Mouse (Mus musculus) lung, postnatal 0 days (tissue): ENCODE measurements at regions not wholly inside any gene's neighbourhood (a gene's known extent, or its start where the extent isn't known, plus 50 kb on each side); places are given as distances from the start of the nearest gene placed in this dataset.

Source experiments
- ATAC-seq: fragments of 200-750 bp; cut with Nextera tagmentation; 2 replicates; pipeline ENCODE4 v1.8.0; 2017; ENCODE audit warnings: moderate library complexity
- DNase-seq: peaks from one replicate; pipeline ENCODE4 v3.0.0-alpha.2; 2016; ENCODE audit warnings: low spot score
- H3K27ac ChIP-seq: fragments of 300-500 bp; sonication (generic); 2 replicates; pipeline ENCODE4 v1.5.1; 2014; ENCODE audit warnings: antibody characterized with exemption, mild to moderate bottlenecking, low read length, mixed read lengths
- H3K27me3 ChIP-seq: fragments of 300-500 bp; sonication (generic); replicated peaks from 2 replicates; pipeline ENCODE4 v1.6.1; 2014; ENCODE audit warnings: low read length, mixed read lengths; ENCODE audit not compliant: insufficient read depth
- H3K36me3 ChIP-seq: fragments of 300-500 bp; sonication (generic); 2 replicates; pipeline ENCODE4 v1.6.1; 2014; ENCODE audit warnings: low read length, mixed read lengths; ENCODE audit not compliant: insufficient read depth
- H3K4me1 ChIP-seq: fragments of 300-500 bp; sonication (generic); 2 replicates; pipeline ENCODE4 v1.6.1; 2014; ENCODE audit warnings: antibody characterized with exemption, low read depth, low read length, mixed read lengths; ENCODE audit not compliant: insufficient read depth
- H3K4me2 ChIP-seq: fragments of 300-500 bp; sonication (generic); replicated peaks from 2 replicates; pipeline ENCODE4 v1.6.1; 2014; ENCODE audit warnings: low read depth, mild to moderate bottlenecking, low read length, moderate library complexity, mixed read lengths
- H3K4me3 ChIP-seq: fragments of 300-500 bp; sonication (generic); 2 replicates; pipeline ENCODE4 v1.5.1; 2014; ENCODE audit warnings: low read depth, low read length
- H3K9ac ChIP-seq: fragments of 300-500 bp; sonication (generic); replicated peaks from 2 replicates; pipeline ENCODE4 v1.6.1; 2014; ENCODE audit warnings: low read depth, mild to moderate bottlenecking
- H3K9me3 ChIP-seq: fragments of 300-500 bp; sonication (generic); 2 replicates; pipeline ENCODE4 v1.6.1; 2016; ENCODE audit warnings: low read length, mixed read lengths
- CTCF ChIP-seq: IDR thresholded peaks from 2 replicates; pipeline ENCODE4 v1.5.1; 2016; ENCODE audit warnings: antibody characterized with exemption, mild to moderate bottlenecking
- EP300 ChIP-seq: IDR thresholded peaks from 2 replicates; pipeline ENCODE4 v1.6.1; 2016; ENCODE audit warnings: antibody characterized with exemption, mild to moderate bottlenecking, control low read depth
- WGBS: fragments of 180-500 bp; shearing (Covaris S2); extraction: QIAGEN DNeasy Blood & Tissue Kit; methylation state at CpG from one replicate; pipeline ENCODE4 v1.1.7; 2014; 5-methylcytosine and 5-hydroxymethylcytosine counted together

- Histone ChIP-seq H3K27me3 (no peaks in the 10 kb centered on the region), H3K4me1 (no peaks in the 10 kb centered on the region), H3K4me2 (no peak overlapping the region), H3K9me3 (no peaks in the 10 kb centered on the region), H3K4me3 (no peak overlapping the region), H3K36me3 (no peaks in the 10 kb centered on the region), H3K9ac (no peak overlapping the region), H3K27ac (no peak overlapping the region)
- DNase-seq, result no peak
- ATAC-seq, result no peak
- 73% methylated on average over 8 of the region's 8 CpGs for WGBS
- TF ChIP-seq CTCF (no peak), EP300 (no peak)
Observed at GRCm38 (mm10) chr4:97509576-97509975, 263.0 kb upstream of the Nfia start.

- no peak for TF ChIP-seq EP300
- no peak for TF ChIP-seq CTCF
- WGBS, result 76% methylated on average over 1 of the region's 1 CpGs
Observed at GRCm38 (mm10) chr4:97505734-97506133, 266.8 kb upstream of the Nfia start.

GRCm38 (mm10) chr4:97491248-97491804 lies 281.2 kb upstream of the Nfia start:
- no peak overlapping the region for H3K4me3 ChIP-seq
- no peak overlapping the region for H3K4me2 ChIP-seq
- TF ChIP-seq EP300, result no peak
- TF ChIP-seq CTCF, result no peak
- H3K36me3 ChIP-seq, result no peaks in the 10 kb centered on the region
- H3K27ac ChIP-seq, result no peak overlapping the region
- ATAC-seq, result no peak
- H3K9me3 ChIP-seq, result no peaks in the 10 kb centered on the region
- no peak for DNase-seq
- H3K27me3 ChIP-seq, result no peaks in the 10 kb centered on the region
- 22% methylated on average over 2 of the region's 2 CpGs for WGBS
- H3K9ac ChIP-seq, result no peak overlapping the region
- H3K4me1 ChIP-seq, result no peaks in the 10 kb centered on the region

More at GRCm38 (mm10) chr4:97505734-97506133, 266.8 kb upstream of the Nfia start:
- DNase-seq, result no peak
- Histone ChIP-seq H3K4me2 (no peak overlapping the region), H3K4me1 (no peaks in the 10 kb centered on the region), H3K27ac (no peak overlapping the region), H3K9me3 (no peaks in the 10 kb centered on the region), H3K9ac (no peak overlapping the region), H3K36me3 (no peaks in the 10 kb centered on the region), H3K27me3 (no peaks in the 10 kb centered on the region), H3K4me3 (no peak overlapping the region)
- ATAC-seq, result no peak

- DNase-seq (no peak), ATAC-seq (no peak)
- 27% methylated on average over 10 of the region's 10 CpGs for WGBS
- H3K27me3 ChIP-seq, result no peaks in the 10 kb centered on the region
- no peaks in the 10 kb centered on the region for H3K4me1 ChIP-seq
- no peak overlapping the region for H3K9ac ChIP-seq
- H3K27ac ChIP-seq, result no peak overlapping the region
- H3K4me3 ChIP-seq, result no peak overlapping the region
- H3K9me3 ChIP-seq, result no peaks in the 10 kb centered on the region
- H3K36me3 ChIP-seq, result no peaks in the 10 kb centered on the region
- H3K4me2 ChIP-seq, result no peak overlapping the region
- TF ChIP-seq CTCF (no peak), EP300 (no peak)
Observed at GRCm38 (mm10) chr4:97486354-97486753, 286.2 kb upstream of the Nfia start.

- no peak for ATAC-seq
- Histone ChIP-seq H3K36me3 (no peaks in the 10 kb centered on the region), H3K4me2 (no peak overlapping the region), H3K4me1 (no peaks in the 10 kb centered on the region), H3K27me3 (no peaks in the 10 kb centered on the region), H3K27ac (no peak overlapping the region), H3K4me3 (no peak overlapping the region), H3K9me3 (no peaks in the 10 kb centered on the region), H3K9ac (no peak overlapping the region)
- TF ChIP-seq EP300 (no peak), CTCF (no peak)
- 77% methylated on average over 3 of the region's 3 CpGs for WGBS
- no peak for DNase-seq
Observed at GRCm38 (mm10) chr4:97485225-97485624, 287.3 kb upstream of the Nfia start.

- H3K27ac ChIP-seq, result no peak overlapping the region
- no peak overlapping the region for H3K4me2 ChIP-seq
- H3K9me3 ChIP-seq, result no peaks in the 10 kb centered on the region
- DNase-seq (no peak), ATAC-seq (no peak)
- H3K4me1 ChIP-seq, result no peaks in the 10 kb centered on the region
- 62% methylated on average over 10 of the region's 10 CpGs for WGBS
- TF ChIP-seq EP300 (no peak), CTCF (no peak)
- no peak overlapping the region for H3K9ac ChIP-seq
- no peaks in the 10 kb centered on the region for H3K27me3 ChIP-seq
- H3K4me3 ChIP-seq, result no peak overlapping the region
- H3K36me3 ChIP-seq, result no peaks in the 10 kb centered on the region
Observed at GRCm38 (mm10) chr4:97482701-97483246, 289.8 kb upstream of the Nfia start.
